Mouse (Mus musculus) limb, embryonic 14.5 days (tissue): Measurements from ENCODE around the gene Dtnb. TPM values are rescaled to one million over a fixed set of nuclear protein-coding genes. Genes with fewer than 3 reads are reported as not detected.

Experiments
- ATAC-seq: fragments of 200-750 bp; cut with Nextera tagmentation; 2 replicates; pipeline ENCODE4 v1.8.0; 2017; ENCODE audit warnings: low read depth, moderate number of reproducible peaks, moderate TSS enrichment; ENCODE audit not compliant: low FRiP score
- DNase-seq: peaks from one replicate; pipeline ENCODE4 v3.0.0-alpha.2; 2015; ENCODE audit warnings: low spot score
- H3K27ac ChIP-seq: fragments of 300-500 bp; sonication (generic); replicated peaks from 2 replicates; pipeline ENCODE4 v1.5.1; 2014; ENCODE audit warnings: low read depth, mild to moderate bottlenecking, low read length, moderate library complexity, mixed read lengths
- H3K27me3 ChIP-seq: fragments of 300-500 bp; sonication (generic); 2 replicates; pipeline ENCODE4 v1.6.1; 2014; ENCODE audit warnings: low read length, mixed read lengths; ENCODE audit not compliant: control insufficient read depth, insufficient read depth
- H3K36me3 ChIP-seq: fragments of 300-500 bp; sonication (generic); 2 replicates; pipeline ENCODE4 v1.6.1; 2014; ENCODE audit warnings: mild to moderate bottlenecking, low read length, moderate library complexity, mixed read lengths; ENCODE audit not compliant: control insufficient read depth, insufficient read depth
- H3K4me1 ChIP-seq: fragments of 300-500 bp; sonication (generic); 2 replicates; pipeline ENCODE4 v1.6.1; 2014; ENCODE audit warnings: antibody characterized with exemption, low read length, mixed read lengths; ENCODE audit not compliant: control insufficient read depth, insufficient read depth
- H3K4me2 ChIP-seq: fragments of 300-500 bp; sonication (generic); replicated peaks from 2 replicates; pipeline ENCODE4 v1.6.1; 2014; ENCODE audit warnings: low read depth, mild to moderate bottlenecking, low read length, moderate library complexity; ENCODE audit not compliant: severe bottlenecking
- H3K4me3 ChIP-seq: fragments of 300-500 bp; sonication (generic); replicated peaks from 2 replicates; pipeline ENCODE4 v1.5.1; 2014; ENCODE audit warnings: low read length
- H3K9ac ChIP-seq: fragments of 300-500 bp; sonication (generic); 2 replicates; pipeline ENCODE4 v1.6.1; 2014; ENCODE audit warnings: mild to moderate bottlenecking, low read depth, low read length, moderate library complexity; ENCODE audit not compliant: severe bottlenecking
- H3K9me3 ChIP-seq: fragments of 300-500 bp; sonication (generic); 2 replicates; pipeline ENCODE4 v1.6.1; 2016; ENCODE audit warnings: low read length; ENCODE audit not compliant: control insufficient read depth
- POLR2A ChIP-seq: fragments of 200-500 bp; IDR thresholded peaks from 2 replicates; pipeline ENCODE4 v1.8.0; 2012; ENCODE audit warnings: inconsistent platforms, mild to moderate bottlenecking, moderate library complexity, borderline replicate concordance; ENCODE audit not compliant: insufficient read depth, insufficient read length; ENCODE audit errors: extremely low read depth
- WGBS: fragments of 180-500 bp; shearing (Covaris S2); extraction: QIAGEN DNeasy Blood & Tissue Kit; methylation state at CpG from one replicate; pipeline ENCODE4 v1.1.7; 2014; 5-methylcytosine and 5-hydroxymethylcytosine counted together
- polyA plus RNA-seq, 2 experiments: library from polyadenylated mRNA; depleted of rRNA in 1 of 2; stranded (reverse) in 1 of 2; unstranded in 1 of 2; fragments of >200 nt; fragmentation: Nextera tagmentation in 1 of 2; extraction: Ambion mirVana in 1 of 2; gene quantifications; 2 replicates each; pipeline versions ENCODE4 v1.2.1 to v1.2.3; 2012 to 2014

Gene Dtnb
- polyA plus RNA-seq, 2 experiments = 32.3 to 46.5 TPM

- Histone ChIP-seq H3K4me2 (peak overlapping the region; percentile 75), H3K9ac (peak overlapping the region; percentile 93), H3K36me3 (no peaks in the 10 kb centered on the region), H3K4me3 (peak overlapping the region; percentile 91), H3K27ac (peak overlapping the region; percentile 88), H3K27me3 (no peaks in the 10 kb centered on the region), H3K4me1 (peaks cover 9% of the 10 kb centered on the region), H3K9me3 (no peaks in the 10 kb centered on the region)
- TF ChIP-seq POLR2A = no peak
- ATAC-seq = peak; percentile 72
- 1% methylated on average over 35 of the region's 53 CpGs for WGBS
- DNase-seq = peak; percentile 54
Measured at GRCm38 (mm10) chr12:3572581-3573397, 608 bp downstream of the Dtnb start.

DNA sequence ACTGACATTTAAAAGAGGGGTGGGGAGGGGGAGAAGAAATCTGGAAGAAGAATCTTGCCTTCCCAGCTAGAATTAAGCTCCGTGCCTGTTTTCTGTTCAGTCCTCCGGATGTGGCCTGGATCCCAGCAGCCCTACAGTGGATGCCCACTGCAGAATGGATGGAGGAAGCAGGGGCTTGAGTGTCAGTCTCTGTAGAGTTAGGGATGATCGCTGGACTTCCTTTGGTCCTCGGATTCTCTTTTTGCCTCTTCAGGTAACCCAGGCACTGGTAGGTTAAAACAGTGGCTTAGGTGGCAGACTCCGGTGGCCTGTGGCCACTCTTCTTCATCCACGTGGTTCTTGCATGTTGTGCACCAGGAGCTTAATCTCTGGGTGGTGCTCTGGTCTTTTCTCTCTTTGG, 1.2 kb downstream of the Dtnb start:
- ATAC-seq (no peak), DNase-seq (no peak)
- Histone ChIP-seq H3K4me3 (peak overlapping the region; percentile 91), H3K4me1 (peaks cover 9% of the 10 kb centered on the region), H3K27ac (no peak overlapping the region), H3K4me2 (peak overlapping the region; percentile 75), H3K36me3 (no peaks in the 10 kb centered on the region), H3K27me3 (no peaks in the 10 kb centered on the region), H3K9ac (peak overlapping the region; percentile 93), H3K9me3 (no peaks in the 10 kb centered on the region)
- TF ChIP-seq POLR2A = no peak
- WGBS = 30% methylated on average over 6 of the region's 6 CpGs

DNA sequence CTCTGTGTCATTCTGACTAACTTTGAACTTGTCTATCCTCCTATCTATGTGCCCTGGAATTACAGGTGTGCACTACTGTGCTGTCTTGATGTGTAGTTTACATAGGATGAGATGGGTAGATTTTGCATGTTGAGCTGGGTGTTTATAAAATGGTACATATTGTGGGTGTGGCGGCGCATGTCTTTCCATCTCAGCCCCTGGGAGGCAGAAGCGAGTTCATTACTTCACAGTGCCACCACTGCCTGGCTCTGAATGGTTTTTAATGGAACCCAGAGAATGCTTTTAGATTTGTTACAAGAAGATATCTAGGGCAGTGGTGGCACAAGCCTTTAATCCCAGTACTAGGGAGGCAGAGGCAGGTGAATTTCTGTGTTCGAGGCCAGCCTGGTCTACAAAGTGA, 2.5 kb downstream of the Dtnb start:
- Histone ChIP-seq H3K4me1 (peaks cover 9% of the 10 kb centered on the region), H3K27ac (no peak overlapping the region), H3K4me2 (no peak overlapping the region), H3K9me3 (no peaks in the 10 kb centered on the region), H3K4me3 (no peak overlapping the region), H3K9ac (no peak overlapping the region), H3K27me3 (no peaks in the 10 kb centered on the region), H3K36me3 (no peaks in the 10 kb centered on the region)
- no peak for TF ChIP-seq POLR2A
- no peak for DNase-seq
- WGBS = 92% methylated on average over 4 of the region's 4 CpGs
- no peak for ATAC-seq

- H3K9me3 ChIP-seq = no peaks in the 10 kb centered on the region
- no peaks in the 10 kb centered on the region for H3K4me1 ChIP-seq
- 73% methylated on average over 2 of the region's 2 CpGs for WGBS
- DNase-seq (no peak), ATAC-seq (no peak)
- no peak overlapping the region for H3K9ac ChIP-seq
- no peak overlapping the region for H3K4me3 ChIP-seq
- H3K27ac ChIP-seq = no peak overlapping the region
- H3K4me2 ChIP-seq = no peak overlapping the region
- TF ChIP-seq POLR2A = no peak
- H3K27me3 ChIP-seq = no peaks in the 10 kb centered on the region
- no peaks in the 10 kb centered on the region; the same call in 1 of the 2 replicates for H3K36me3 ChIP-seq
Measured at GRCm38 (mm10) chr12:3579958-3580530, 7.9 kb downstream of the Dtnb start.

DNA sequence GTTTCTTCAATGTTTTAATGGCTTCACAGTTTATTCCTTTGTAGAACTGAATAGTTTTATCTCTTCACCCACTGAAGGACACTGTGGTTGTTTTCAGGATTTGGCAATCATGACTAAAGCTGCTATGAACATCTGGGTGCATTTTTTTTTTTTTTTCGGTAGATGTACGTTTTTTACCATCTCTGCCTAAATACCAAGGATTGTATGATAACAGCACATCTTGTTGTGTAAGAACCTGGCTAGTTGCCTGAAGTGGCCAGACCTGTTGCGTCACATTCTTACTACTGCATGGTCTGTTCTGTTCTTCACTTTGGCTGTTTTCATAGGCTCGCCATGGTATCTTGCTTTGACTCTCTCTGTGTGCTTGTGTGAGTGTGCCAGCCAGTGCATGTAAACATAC, 10.4 kb downstream of the Dtnb start:
- Histone ChIP-seq H3K4me3 (no peak overlapping the region), H3K9ac (no peak overlapping the region), H3K27ac (no peak overlapping the region), H3K9me3 (no peaks in the 10 kb centered on the region), H3K4me1 (no peaks in the 10 kb centered on the region), H3K36me3 (no peaks in the 10 kb centered on the region; the same call in 1 of the 2 replicates), H3K4me2 (no peak overlapping the region), H3K27me3 (no peaks in the 10 kb centered on the region)
- TF ChIP-seq POLR2A = no peak
- WGBS = 87% methylated on average over 4 of the region's 4 CpGs
- DNase-seq (no peak), ATAC-seq (no peak)
